Mouse (Mus musculus) ES-Bruce4 (cell line): ENCODE results near the gene Sec24d.

Experiments
- CTCF ChIP-seq: IDR thresholded peaks from one replicate; pipeline ENCODE4 v1.8.1; 2011; ENCODE audit warnings: low read depth, low read length
- POLR2A ChIP-seq: IDR thresholded peaks from one replicate; pipeline ENCODE4 v1.8.1; 2011; ENCODE audit warnings: low read length; ENCODE audit not compliant: insufficient read depth

DNA sequence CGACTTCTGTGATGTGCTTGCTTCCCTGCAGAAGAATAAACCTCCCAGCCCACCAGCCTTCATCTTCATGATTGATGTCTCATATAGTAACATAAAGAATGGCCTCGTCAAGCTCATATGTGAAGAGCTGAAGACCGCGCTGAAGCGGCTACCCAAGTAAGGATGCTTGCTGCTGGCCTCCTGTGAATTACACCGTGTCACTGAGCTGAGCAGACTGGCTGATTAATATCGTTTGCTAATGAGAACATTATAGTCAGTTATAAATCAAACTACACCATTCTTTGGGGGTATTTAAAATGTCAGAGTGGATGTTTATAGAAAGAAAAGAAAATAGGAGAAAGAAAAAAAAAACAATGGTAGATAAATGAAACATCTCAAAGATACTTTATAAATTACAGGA, 69.2 kb downstream of the Sec24d start:
- TF ChIP-seq POLR2A (no peak), CTCF (no peak)
